Mouse (Mus musculus) myocyte (in vitro differentiated cells): ENCODE measurements around the gene Ank. TPM values are rescaled to one million over a fixed set of nuclear protein-coding genes. Genes with fewer than 3 reads are reported as not detected.

Experiments used
- H3K27me3 ChIP-seq: one replicate; pipeline ENCODE4 v1.6.1; 2011; ENCODE audit not compliant: control insufficient read depth, insufficient read depth, insufficient read length
- H3K36me3 ChIP-seq: one replicate; pipeline ENCODE4 v1.6.1; 2011; ENCODE audit not compliant: control insufficient read depth, insufficient read depth
- H3K4me2 ChIP-seq: one replicate; pipeline ENCODE4 v1.6.1; 2011; ENCODE audit warnings: low read depth, control low read depth
- H3K4me3 ChIP-seq: one replicate; pipeline ENCODE4 v1.5.1; 2011; ENCODE audit warnings: mild to moderate bottlenecking, control low read depth, moderate library complexity
- H3K79me2 ChIP-seq: one replicate; pipeline ENCODE4 v1.6.1; 2011; ENCODE audit not compliant: control insufficient read depth, insufficient read depth
- H3ac ChIP-seq: one replicate; pipeline ENCODE4 v1.6.1; 2011; ENCODE audit not compliant: control insufficient read depth, insufficient read length
- CEBPB ChIP-seq: IDR thresholded peaks from 2 replicates; pipeline ENCODE4 v1.6.1; 2011; ENCODE audit warnings: mild to moderate bottlenecking, moderate library complexity; ENCODE audit not compliant: poor library complexity, insufficient read depth, severe bottlenecking
- E2F4 ChIP-seq: IDR thresholded peaks from one replicate; pipeline ENCODE4 v1.6.1; 2011; ENCODE audit warnings: mild to moderate bottlenecking, control low read depth, moderate library complexity; ENCODE audit not compliant: insufficient read depth
- MAX ChIP-seq: IDR thresholded peaks from one replicate; pipeline ENCODE4 v1.6.1; 2011; ENCODE audit warnings: low read depth, mild to moderate bottlenecking, control low read depth
- MYOD1 ChIP-seq, 3 experiments: IDR thresholded peaks; one replicate each; pipeline ENCODE4 v1.6.1; 2011; ENCODE audit warnings: control low read depth in 2 of 3, low read depth in 2 of 3, mild to moderate bottlenecking in 2 of 3, moderate library complexity in 1 of 3; ENCODE audit not compliant: insufficient read length in 2 of 3, control insufficient read depth in 1 of 3
- MYOG ChIP-seq, 3 experiments: IDR thresholded peaks; one replicate each; pipeline ENCODE4 v1.6.1; 2011; ENCODE audit warnings: control low read depth in 2 of 3, low read depth in 2 of 3, mild to moderate bottlenecking in 2 of 3; ENCODE audit not compliant: insufficient read length in 2 of 3, control insufficient read depth in 1 of 3, insufficient read depth in 1 of 3
- POLR2A ChIP-seq: IDR thresholded peaks from one replicate; pipeline ENCODE4 v1.6.1; 2011; ENCODE audit warnings: low read depth, mild to moderate bottlenecking, control low read depth, moderate library complexity; ENCODE audit not compliant: insufficient read length
- POLR2AphosphoS2 ChIP-seq: IDR thresholded peaks from one replicate; pipeline ENCODE4 v1.6.1; 2011; ENCODE audit warnings: low read depth, control low read depth; ENCODE audit not compliant: insufficient read length
- REST ChIP-seq: IDR thresholded peaks from one replicate; pipeline ENCODE4 v1.6.1; 2011; ENCODE audit warnings: mild to moderate bottlenecking, control low read depth, moderate library complexity; ENCODE audit not compliant: insufficient read depth, insufficient read length
- SRF ChIP-seq: IDR thresholded peaks from one replicate; pipeline ENCODE4 v1.6.1; 2011; ENCODE audit warnings: low read depth; ENCODE audit not compliant: control insufficient read depth, insufficient read length
- TCF12 ChIP-seq: IDR thresholded peaks from one replicate; pipeline ENCODE4 v1.6.1; 2011; ENCODE audit warnings: mild to moderate bottlenecking, control low read depth; ENCODE audit not compliant: poor library complexity, insufficient read depth, severe bottlenecking
- TCF3 ChIP-seq: IDR thresholded peaks from one replicate; pipeline ENCODE4 v1.6.1; 2011; ENCODE audit warnings: low read depth, control low read depth; ENCODE audit not compliant: insufficient read length
- USF1 ChIP-seq: IDR thresholded peaks from one replicate; pipeline ENCODE4 v1.6.1; 2011; ENCODE audit warnings: low read depth, mild to moderate bottlenecking, control low read depth, moderate library complexity
- polyA plus RNA-seq: library from polyadenylated mRNA; unstranded; fragments of >200 nt; fragmentation: generic; extraction: Trizol; gene quantifications from one replicate; pipeline ENCODE4 v1.2.1, GENCODE M21; 2012; ENCODE audit warnings: missing spikeins

The Ank gene
- polyA plus RNA-seq, 1 experiment: 103 TPM

- Histone ChIP-seq H3K4me2 (no peak overlapping the region), H3K27me3 (no peaks in the 10 kb centered on the region), H3K79me2 (no peaks in the 10 kb centered on the region), H3ac (no peak overlapping the region), H3K4me3 (no peak overlapping the region), H3K36me3 (no peaks in the 10 kb centered on the region)
- TF ChIP-seq POLR2A: no peak
- TF ChIP-seq USF1: no peak
- no peak for TF ChIP-seq E2F4
- TF ChIP-seq TCF3: no peak
Observed at GRCm38 (mm10) chr15:27441529-27441928, 24.9 kb upstream of the Ank start.

- Histone ChIP-seq H3K36me3 (no peaks in the 10 kb centered on the region), H3K79me2 (no peaks in the 10 kb centered on the region), H3K4me2 (no peak overlapping the region), H3K27me3 (no peaks in the 10 kb centered on the region), H3ac (no peak overlapping the region), H3K4me3 (no peak overlapping the region)
- no peak for TF ChIP-seq TCF12
- TF ChIP-seq POLR2AphosphoS2: no peak
- TF ChIP-seq TCF3: no peak
- no peak for TF ChIP-seq REST
- no peak for TF ChIP-seq MAX
- no peak for TF ChIP-seq MYOD1 (IDR thresholded peaks at IDR 0.05; ENCODE audit: control insufficient read depth in 1 of 3, insufficient read length in 2 of 3, low read depth in 2 of 3)
- no peak for TF ChIP-seq POLR2A
- TF ChIP-seq CEBPB: no peak
- TF ChIP-seq SRF: no peak
- no peak for TF ChIP-seq USF1
- no peak for TF ChIP-seq MYOG (IDR thresholded peaks at IDR 0.05; ENCODE audit: control insufficient read depth in 1 of 3, insufficient read depth in 1 of 3, insufficient read length in 2 of 3, low read depth in 2 of 3)
- TF ChIP-seq E2F4: no peak
Observed at GRCm38 (mm10) chr15:27441951-27442350, 24.5 kb upstream of the Ank start.

DNA sequence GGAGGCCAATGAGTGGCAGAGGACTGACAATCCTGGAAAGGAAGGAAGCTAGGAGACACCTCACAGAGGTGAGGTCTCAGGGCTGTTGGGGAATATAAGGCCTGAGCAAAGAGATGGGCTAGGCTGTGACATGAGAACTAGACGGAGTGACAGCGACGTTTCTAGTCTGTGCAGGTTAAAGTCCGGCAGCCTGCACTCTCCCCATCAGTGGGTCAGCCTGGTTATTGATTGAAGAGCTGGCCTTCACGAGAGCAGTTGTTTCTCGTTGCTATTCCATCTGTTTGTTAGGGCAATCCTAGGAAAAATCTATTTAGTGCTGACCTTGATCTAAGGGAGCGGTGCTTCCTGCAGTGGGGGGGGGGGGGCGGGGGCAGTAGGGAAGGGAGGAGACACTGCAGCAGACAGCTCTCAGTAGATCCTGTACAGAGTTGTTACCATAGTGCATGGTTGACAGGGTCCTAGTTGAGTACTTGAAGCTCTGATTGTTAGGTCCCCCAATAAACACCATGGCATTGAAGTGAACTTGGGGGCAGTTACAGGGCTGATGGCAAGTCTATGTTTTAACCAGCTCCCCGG, 21.6 kb upstream of the Ank start:
- no peak overlapping the region for H3K4me3 ChIP-seq
- TF ChIP-seq REST: no peak
- TF ChIP-seq POLR2AphosphoS2: no peak
- no peak overlapping the region for H3K4me2 ChIP-seq
- H3K79me2 ChIP-seq: no peaks in the 10 kb centered on the region
- no peaks in the 10 kb centered on the region for H3K27me3 ChIP-seq
- H3K36me3 ChIP-seq: no peaks in the 10 kb centered on the region
- no peak overlapping the region for H3ac ChIP-seq

DNA sequence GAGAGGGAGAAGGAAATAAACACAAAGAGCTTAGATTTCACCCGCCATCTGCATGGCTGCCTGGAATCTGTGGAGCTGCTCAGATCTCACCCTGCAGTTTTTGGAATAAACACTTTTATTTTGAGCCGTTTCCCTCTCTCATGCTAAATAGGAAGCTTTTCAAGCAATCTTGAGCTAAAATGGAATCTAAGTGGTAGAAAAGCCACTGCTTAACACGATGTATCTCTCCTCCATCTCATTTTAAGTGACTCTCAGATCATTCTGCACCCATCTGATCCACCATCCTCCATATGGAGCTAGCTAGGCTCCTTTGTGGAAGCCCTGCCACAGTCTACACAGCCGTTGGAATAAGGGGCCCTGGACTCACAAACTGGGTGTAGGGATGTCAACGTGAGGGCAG, 15.8 kb upstream of the Ank start:
- Histone ChIP-seq H3K79me2 (no peaks in the 10 kb centered on the region), H3K27me3 (no peaks in the 10 kb centered on the region), H3ac (no peak overlapping the region), H3K4me2 (no peak overlapping the region), H3K36me3 (no peaks in the 10 kb centered on the region), H3K4me3 (no peak overlapping the region)
- no peak for TF ChIP-seq SRF
- no peak for TF ChIP-seq TCF12
- no peak for TF ChIP-seq USF1
- TF ChIP-seq CEBPB: no peak
- no peak for TF ChIP-seq REST
- TF ChIP-seq MYOD1 (IDR thresholded peaks at IDR 0.05; ENCODE audit: control insufficient read depth in 1 of 3, insufficient read length in 2 of 3, low read depth in 2 of 3): no peak
- no peak for TF ChIP-seq POLR2AphosphoS2
- TF ChIP-seq POLR2A: no peak
- no peak for TF ChIP-seq MYOG (IDR thresholded peaks at IDR 0.05; ENCODE audit: control insufficient read depth in 1 of 3, insufficient read depth in 1 of 3, insufficient read length in 2 of 3, low read depth in 2 of 3)
- no peak for TF ChIP-seq E2F4
- TF ChIP-seq MAX: no peak
- TF ChIP-seq TCF3: no peak

- Histone ChIP-seq H3K79me2 (no peaks in the 10 kb centered on the region), H3K36me3 (no peaks in the 10 kb centered on the region), H3K4me2 (no peak overlapping the region), H3K27me3 (no peaks in the 10 kb centered on the region), H3K4me3 (no peak overlapping the region), H3ac (no peak overlapping the region)
- no peak for TF ChIP-seq TCF12
- no peak for TF ChIP-seq USF1
- no peak for TF ChIP-seq POLR2A
- no peak for TF ChIP-seq MYOG (IDR thresholded peaks at IDR 0.05; ENCODE audit: control insufficient read depth in 1 of 3, insufficient read depth in 1 of 3, insufficient read length in 2 of 3, low read depth in 2 of 3)
- no peak for TF ChIP-seq REST
- TF ChIP-seq TCF3: no peak
- no peak for TF ChIP-seq CEBPB
- no peak for TF ChIP-seq POLR2AphosphoS2
- TF ChIP-seq SRF: no peak
Observed at GRCm38 (mm10) chr15:27451760-27452159, 14.7 kb upstream of the Ank start.
